Mouse (Mus musculus): Measurements from ENCODE around the gene Ptprz1. TPM values are rescaled to one million over a fixed set of nuclear protein-coding genes. Genes with fewer than 3 reads are reported as not detected.

Ptprz1 gene
- polyA plus RNA-seq, 1 experiment, result 0.85 TPM

GRCm38 (mm10) chr6:22932768-22933265 lies 57.5 kb downstream of the Ptprz1 start:
- no peaks in the 10 kb centered on the region for H3K4me1 ChIP-seq (ENCODE audit: control insufficient read depth, insufficient read depth, low read length)
- no peak overlapping the region for H3K27ac ChIP-seq (ENCODE audit: insufficient read depth, low read length)
- H3K36me3 ChIP-seq (ENCODE audit: control insufficient read depth, insufficient read depth, low read length, poor library complexity, severe bottlenecking), result no peaks in the 10 kb centered on the region
- H3K9me3 ChIP-seq (replicated peaks; ENCODE audit: control insufficient read depth, insufficient read depth, low read length, poor library complexity, severe bottlenecking), result no peaks in the 10 kb centered on the region
- H3K9ac ChIP-seq (ENCODE audit: low read depth, poor library complexity, severe bottlenecking), result no peak overlapping the region
- no peak for TF ChIP-seq EP300 (IDR thresholded peaks at IDR 0.05; ENCODE audit: insufficient read depth, low read depth, low read length)
- TF ChIP-seq POLR2A (IDR thresholded peaks at IDR 0.05; ENCODE audit: insufficient read depth, low read length), result no peak
- no peak for TF ChIP-seq CTCF (IDR thresholded peaks at IDR 0.05; ENCODE audit: low read depth, low read length)
- H3K4me3 ChIP-seq (ENCODE audit: low read depth, low read length), result no peak overlapping the region
- H3K27me3 ChIP-seq (ENCODE audit: control insufficient read depth, insufficient read depth, low read length, poor library complexity, severe bottlenecking), result no peaks in the 10 kb centered on the region

GRCm38 (mm10) chr6:22937126-22937525 lies 61.8 kb downstream of the Ptprz1 start:
- TF ChIP-seq EP300 (IDR thresholded peaks at IDR 0.05; ENCODE audit: insufficient read depth, low read depth, low read length), result no peak
- TF ChIP-seq CTCF (IDR thresholded peaks at IDR 0.05; ENCODE audit: low read depth, low read length), result no peak
- no peak for TF ChIP-seq POLR2A (IDR thresholded peaks at IDR 0.05; ENCODE audit: insufficient read depth, low read length)
- no peaks in the 10 kb centered on the region for H3K4me1 ChIP-seq (ENCODE audit: control insufficient read depth, insufficient read depth, low read length)
- no peaks in the 10 kb centered on the region for H3K36me3 ChIP-seq (ENCODE audit: control insufficient read depth, insufficient read depth, low read length, poor library complexity, severe bottlenecking)
- H3K4me3 ChIP-seq (ENCODE audit: low read depth, low read length), result no peak overlapping the region
- H3K27me3 ChIP-seq (ENCODE audit: control insufficient read depth, insufficient read depth, low read length, poor library complexity, severe bottlenecking), result no peaks in the 10 kb centered on the region
- no peak overlapping the region for H3K9ac ChIP-seq (ENCODE audit: low read depth, poor library complexity, severe bottlenecking)
- no peak overlapping the region for H3K27ac ChIP-seq (ENCODE audit: insufficient read depth, low read length)
- H3K9me3 ChIP-seq (replicated peaks; ENCODE audit: control insufficient read depth, insufficient read depth, low read length, poor library complexity, severe bottlenecking), result no peaks in the 10 kb centered on the region

GRCm38 (mm10) chr6:22937526-22937925 lies 62.2 kb downstream of the Ptprz1 start:
- H3K4me1 ChIP-seq (ENCODE audit: control insufficient read depth, insufficient read depth, low read length), result no peaks in the 10 kb centered on the region
- no peak overlapping the region for H3K4me3 ChIP-seq (ENCODE audit: low read depth, low read length)
- no peak overlapping the region for H3K9ac ChIP-seq (ENCODE audit: low read depth, poor library complexity, severe bottlenecking)
- no peak overlapping the region for H3K27ac ChIP-seq (ENCODE audit: insufficient read depth, low read length)
- H3K27me3 ChIP-seq (ENCODE audit: control insufficient read depth, insufficient read depth, low read length, poor library complexity, severe bottlenecking), result no peaks in the 10 kb centered on the region
- TF ChIP-seq CTCF (IDR thresholded peaks at IDR 0.05; ENCODE audit: low read depth, low read length), result no peak
- TF ChIP-seq POLR2A (IDR thresholded peaks at IDR 0.05; ENCODE audit: insufficient read depth, low read length), result no peak
- no peaks in the 10 kb centered on the region for H3K9me3 ChIP-seq (replicated peaks; ENCODE audit: control insufficient read depth, insufficient read depth, low read length, poor library complexity, severe bottlenecking)
- no peaks in the 10 kb centered on the region for H3K36me3 ChIP-seq (ENCODE audit: control insufficient read depth, insufficient read depth, low read length, poor library complexity, severe bottlenecking)

- TF ChIP-seq EP300 (IDR thresholded peaks at IDR 0.05; ENCODE audit: insufficient read depth, low read depth, low read length) (no peak), CTCF (IDR thresholded peaks at IDR 0.05; ENCODE audit: low read depth, low read length) (no peak), POLR2A (IDR thresholded peaks at IDR 0.05; ENCODE audit: insufficient read depth, low read length) (no peak)
Observed at GRCm38 (mm10) chr6:22944191-22944590, 68.9 kb downstream of the Ptprz1 start.

GRCm38 (mm10) chr6:22963374-22963773 lies 88.1 kb downstream of the Ptprz1 start:
- H3K27ac ChIP-seq (ENCODE audit: insufficient read depth, low read length), result no peak overlapping the region
- H3K4me1 ChIP-seq (ENCODE audit: control insufficient read depth, insufficient read depth, low read length), result no peaks in the 10 kb centered on the region
- H3K9ac ChIP-seq (ENCODE audit: low read depth, poor library complexity, severe bottlenecking), result no peak overlapping the region
- no peaks in the 10 kb centered on the region for H3K27me3 ChIP-seq (ENCODE audit: control insufficient read depth, insufficient read depth, low read length, poor library complexity, severe bottlenecking)
- H3K36me3 ChIP-seq (ENCODE audit: control insufficient read depth, insufficient read depth, low read length, poor library complexity, severe bottlenecking), result no peaks in the 10 kb centered on the region
- H3K4me3 ChIP-seq (ENCODE audit: low read depth, low read length), result no peak overlapping the region
- TF ChIP-seq EP300 (IDR thresholded peaks at IDR 0.05; ENCODE audit: insufficient read depth, low read depth, low read length) (no peak), POLR2A (IDR thresholded peaks at IDR 0.05; ENCODE audit: insufficient read depth, low read length) (no peak), CTCF (IDR thresholded peaks at IDR 0.05; ENCODE audit: low read depth, low read length) (no peak)
- no peaks in the 10 kb centered on the region for H3K9me3 ChIP-seq (replicated peaks; ENCODE audit: control insufficient read depth, insufficient read depth, low read length, poor library complexity, severe bottlenecking)

More at GRCm38 (mm10) chr6:22944191-22944590, 68.9 kb downstream of the Ptprz1 start:
- H3K9me3 ChIP-seq (replicated peaks; ENCODE audit: control insufficient read depth, insufficient read depth, low read length, poor library complexity, severe bottlenecking), result no peaks in the 10 kb centered on the region; the same call in 1 of the 2 replicates
- no peaks in the 10 kb centered on the region for H3K4me1 ChIP-seq (ENCODE audit: control insufficient read depth, insufficient read depth, low read length)
- no peak overlapping the region for H3K4me3 ChIP-seq (ENCODE audit: low read depth, low read length)
- no peaks in the 10 kb centered on the region for H3K36me3 ChIP-seq (ENCODE audit: control insufficient read depth, insufficient read depth, low read length, poor library complexity, severe bottlenecking)
- no peak overlapping the region for H3K27ac ChIP-seq (ENCODE audit: insufficient read depth, low read length)
- H3K27me3 ChIP-seq (ENCODE audit: control insufficient read depth, insufficient read depth, low read length, poor library complexity, severe bottlenecking), result no peaks in the 10 kb centered on the region
- H3K9ac ChIP-seq (ENCODE audit: low read depth, poor library complexity, severe bottlenecking), result no peak overlapping the region

- Histone ChIP-seq H3K27ac (ENCODE audit: insufficient read depth, low read length) (no peak overlapping the region), H3K9ac (ENCODE audit: low read depth, poor library complexity, severe bottlenecking) (no peak overlapping the region), H3K36me3 (ENCODE audit: control insufficient read depth, insufficient read depth, low read length, poor library complexity, severe bottlenecking) (no peaks in the 10 kb centered on the region), H3K4me1 (ENCODE audit: control insufficient read depth, insufficient read depth, low read length) (no peaks in the 10 kb centered on the region), H3K4me3 (ENCODE audit: low read depth, low read length) (no peak overlapping the region), H3K9me3 (replicated peaks; ENCODE audit: control insufficient read depth, insufficient read depth, low read length, poor library complexity, severe bottlenecking) (no peaks in the 10 kb centered on the region), H3K27me3 (ENCODE audit: control insufficient read depth, insufficient read depth, low read length, poor library complexity, severe bottlenecking) (no peaks in the 10 kb centered on the region)
- no peak for TF ChIP-seq CTCF (IDR thresholded peaks at IDR 0.05; ENCODE audit: low read depth, low read length)
- no peak for TF ChIP-seq POLR2A (IDR thresholded peaks at IDR 0.05; ENCODE audit: insufficient read depth, low read length)
- no peak for TF ChIP-seq EP300 (IDR thresholded peaks at IDR 0.05; ENCODE audit: insufficient read depth, low read depth, low read length)
Observed at GRCm38 (mm10) chr6:22968073-22968472, 92.8 kb downstream of the Ptprz1 start.
